Mouse (Mus musculus) embryonic fibroblast, embryonic 13.5 days (primary cell): Measurements from ENCODE around the gene Dpyd. TPM values are rescaled to one million over a fixed set of nuclear protein-coding genes. Genes with fewer than 3 reads are reported as not detected.

Experiments
- H3K27ac ChIP-seq: 2 replicates; pipeline ENCODE4 v1.5.1; 2012; ENCODE audit warnings: low read length, control low read depth, inconsistent platforms; ENCODE audit not compliant: insufficient read depth
- H3K4me1 ChIP-seq: 2 replicates; pipeline ENCODE4 v1.6.1; 2011; ENCODE audit warnings: low read length; ENCODE audit not compliant: control insufficient read depth, insufficient read depth
- H3K4me3 ChIP-seq: 2 replicates; pipeline ENCODE4 v1.5.1; 2011; ENCODE audit warnings: mild to moderate bottlenecking, control low read depth, low read length; ENCODE audit not compliant: insufficient read depth
- CTCF ChIP-seq: IDR thresholded peaks from 2 replicates; pipeline ENCODE4 v1.5.1; 2011; ENCODE audit warnings: mild to moderate bottlenecking, control low read depth, low read length, moderate library complexity, borderline replicate concordance; ENCODE audit not compliant: insufficient read depth
- POLR2A ChIP-seq: IDR thresholded peaks from 2 replicates; pipeline ENCODE4 v1.6.1; 2011; ENCODE audit warnings: low read depth, mild to moderate bottlenecking, control low read depth, low read length, moderate library complexity
- polyA plus RNA-seq: library from polyadenylated mRNA; stranded (reverse); fragments of >200 nt; gene quantifications from 2 replicates; pipeline ENCODE4 v1.2.4, GENCODE M21; 2011; ENCODE audit warnings: low read depth; ENCODE audit not compliant: missing spikeins, insufficient read length

Gene Dpyd
- polyA plus RNA-seq, 1 experiment: 2.2 TPM

- no peak for TF ChIP-seq CTCF
- no peak for TF ChIP-seq POLR2A
- Histone ChIP-seq H3K4me3 (no peak overlapping the region), H3K4me1 (no peaks in the 10 kb centered on the region), H3K27ac (no peak overlapping the region)
Measured at GRCm38 (mm10) chr3:118594864-118595263, 32.9 kb downstream of the Dpyd start.

GRCm38 (mm10) chr3:118595693-118596092 is 33.8 kb downstream of the Dpyd start:
- no peak overlapping the region for H3K4me3 ChIP-seq
- TF ChIP-seq CTCF (no peak), POLR2A (no peak)
- no peaks in the 10 kb centered on the region for H3K4me1 ChIP-seq
- no peak overlapping the region for H3K27ac ChIP-seq

GRCm38 (mm10) chr3:118601689-118602640 is 40.0 kb downstream of the Dpyd start:
- no peaks in the 10 kb centered on the region for H3K4me1 ChIP-seq
- H3K4me3 ChIP-seq: no peak overlapping the region
- no peak overlapping the region for H3K27ac ChIP-seq
- TF ChIP-seq POLR2A (no peak), CTCF (no peak)

GRCm38 (mm10) chr3:118608708-118609107 is 46.8 kb downstream of the Dpyd start:
- H3K4me3 ChIP-seq: no peak overlapping the region
- no peak for TF ChIP-seq POLR2A
- no peak for TF ChIP-seq CTCF
- no peaks in the 10 kb centered on the region for H3K4me1 ChIP-seq
- H3K27ac ChIP-seq: no peak overlapping the region

- Histone ChIP-seq H3K4me1 (no peaks in the 10 kb centered on the region), H3K27ac (no peak overlapping the region), H3K4me3 (no peak overlapping the region)
- TF ChIP-seq POLR2A (no peak), CTCF (no peak)
Measured at GRCm38 (mm10) chr3:118626455-118627375, 64.8 kb downstream of the Dpyd start.

GRCm38 (mm10) chr3:118629737-118630136 is 67.8 kb downstream of the Dpyd start:
- no peak for TF ChIP-seq POLR2A
- no peak for TF ChIP-seq CTCF
- no peaks in the 10 kb centered on the region for H3K4me1 ChIP-seq

GRCm38 (mm10) chr3:118646024-118646570 is 84.2 kb downstream of the Dpyd start:
- H3K4me3 ChIP-seq: no peak overlapping the region
- no peaks in the 10 kb centered on the region; the same call in 1 of the 2 replicates for H3K4me1 ChIP-seq
- no peak overlapping the region for H3K27ac ChIP-seq
- no peak for TF ChIP-seq POLR2A
- TF ChIP-seq CTCF: no peak

More at GRCm38 (mm10) chr3:118629737-118630136, 67.8 kb downstream of the Dpyd start:
- H3K27ac ChIP-seq: no peak overlapping the region
- no peak overlapping the region for H3K4me3 ChIP-seq

- no peak overlapping the region for H3K27ac ChIP-seq
- TF ChIP-seq POLR2A: no peak
- TF ChIP-seq CTCF: no peak
Measured at GRCm38 (mm10) chr3:118663987-118664692, 102.2 kb downstream of the Dpyd start.

GRCm38 (mm10) chr3:118674121-118674745 is 112.3 kb downstream of the Dpyd start:
- no peak for TF ChIP-seq POLR2A
- no peak for TF ChIP-seq CTCF
- H3K4me3 ChIP-seq: no peak overlapping the region
- H3K27ac ChIP-seq: no peak overlapping the region
- H3K4me1 ChIP-seq: no peaks in the 10 kb centered on the region

More at GRCm38 (mm10) chr3:118663987-118664692, 102.2 kb downstream of the Dpyd start:
- H3K4me1 ChIP-seq: no peaks in the 10 kb centered on the region; the same call in 1 of the 2 replicates
- H3K4me3 ChIP-seq: no peak overlapping the region
